Mouse (Mus musculus): ENCODE measurements at regions not wholly inside any gene's neighbourhood (a gene's known extent, or its start where the extent isn't known, plus 50 kb on each side); places are given as distances from the start of the nearest gene placed in this dataset.

GRCm38 (mm10) chr6:127391258-127392011 lies 55.2 kb upstream of the Parp11 start:
- TF ChIP-seq GATA1 (IDR thresholded peaks at IDR 0.05; ENCODE audit: borderline replicate concordance, low read length) (no peak), FLI1 (IDR thresholded peaks at IDR 0.05; ENCODE audit: low read length) (no peak)

Data from megakaryocyte, embryonic 14.5 days (primary cell).